Mouse (Mus musculus) embryonic fibroblast, embryonic 13.5 days (primary cell): ENCODE data around the gene Hpse. TPM values are rescaled to one million over a fixed set of nuclear protein-coding genes. Genes with fewer than 3 reads are reported as not detected.

Experiments
- H3K27ac ChIP-seq: 2 replicates; pipeline ENCODE4 v1.5.1; 2012; ENCODE audit warnings: low read length, control low read depth, inconsistent platforms; ENCODE audit not compliant: insufficient read depth
- H3K4me1 ChIP-seq: 2 replicates; pipeline ENCODE4 v1.6.1; 2011; ENCODE audit warnings: low read length; ENCODE audit not compliant: control insufficient read depth, insufficient read depth
- H3K4me3 ChIP-seq: 2 replicates; pipeline ENCODE4 v1.5.1; 2011; ENCODE audit warnings: mild to moderate bottlenecking, control low read depth, low read length; ENCODE audit not compliant: insufficient read depth
- CTCF ChIP-seq: IDR thresholded peaks from 2 replicates; pipeline ENCODE4 v1.5.1; 2011; ENCODE audit warnings: mild to moderate bottlenecking, control low read depth, low read length, moderate library complexity, borderline replicate concordance; ENCODE audit not compliant: insufficient read depth
- POLR2A ChIP-seq: IDR thresholded peaks from 2 replicates; pipeline ENCODE4 v1.6.1; 2011; ENCODE audit warnings: low read depth, mild to moderate bottlenecking, control low read depth, low read length, moderate library complexity
- polyA plus RNA-seq: library from polyadenylated mRNA; stranded (reverse); fragments of >200 nt; gene quantifications from 2 replicates; pipeline ENCODE4 v1.2.4, GENCODE M21; 2011; ENCODE audit warnings: low read depth; ENCODE audit not compliant: missing spikeins, insufficient read length

The Hpse gene
- polyA plus RNA-seq, 1 experiment, result 3.2 TPM

GRCm38 (mm10) chr5:100736919-100737318 lies 17.4 kb upstream of the Hpse start:
- Histone ChIP-seq H3K27ac (no peak overlapping the region), H3K4me3 (no peak overlapping the region), H3K4me1 (no peaks in the 10 kb centered on the region)
- TF ChIP-seq POLR2A (no peak), CTCF (no peak)

GRCm38 (mm10) chr5:100734535-100734934 lies 15.0 kb upstream of the Hpse start:
- no peak overlapping the region for H3K27ac ChIP-seq
- H3K4me3 ChIP-seq, result no peak overlapping the region
- no peaks in the 10 kb centered on the region for H3K4me1 ChIP-seq
- TF ChIP-seq POLR2A, result no peak
- TF ChIP-seq CTCF, result no peak

GRCm38 (mm10) chr5:100728757-100729156 lies 9.2 kb upstream of the Hpse start:
- Histone ChIP-seq H3K4me1 (no peaks in the 10 kb centered on the region), H3K4me3 (no peak overlapping the region), H3K27ac (no peak overlapping the region)
- TF ChIP-seq CTCF, result no peak
- TF ChIP-seq POLR2A, result no peak

- TF ChIP-seq CTCF, result no peak
- TF ChIP-seq POLR2A, result no peak
- no peaks in the 10 kb centered on the region for H3K4me1 ChIP-seq
- H3K4me3 ChIP-seq, result no peak overlapping the region
- no peak overlapping the region for H3K27ac ChIP-seq
These were observed 6.5 kb upstream of the Hpse start for GRCm38 (mm10) chr5:100726001-100726400.

GRCm38 (mm10) chr5:100716762-100717161 lies 2.8 kb downstream of the Hpse start:
- TF ChIP-seq POLR2A, result no peak
- no peak for TF ChIP-seq CTCF
- Histone ChIP-seq H3K4me1 (no peaks in the 10 kb centered on the region), H3K27ac (no peak overlapping the region), H3K4me3 (no peak overlapping the region)

- no peaks in the 10 kb centered on the region for H3K4me1 ChIP-seq
- H3K4me3 ChIP-seq, result no peak overlapping the region
- TF ChIP-seq CTCF (no peak), POLR2A (no peak)
- H3K27ac ChIP-seq, result no peak overlapping the region
These were observed 8.3 kb downstream of the Hpse start for GRCm38 (mm10) chr5:100711219-100711618.

GRCm38 (mm10) chr5:100710012-100710411 lies 9.5 kb downstream of the Hpse start:
- TF ChIP-seq CTCF (no peak), POLR2A (no peak)
- H3K4me3 ChIP-seq, result no peak overlapping the region
- H3K27ac ChIP-seq, result no peak overlapping the region
- H3K4me1 ChIP-seq, result no peaks in the 10 kb centered on the region

GRCm38 (mm10) chr5:100709035-100709434 lies 10.5 kb downstream of the Hpse start:
- Histone ChIP-seq H3K27ac (no peak overlapping the region), H3K4me1 (no peaks in the 10 kb centered on the region), H3K4me3 (no peak overlapping the region)
- TF ChIP-seq POLR2A (no peak), CTCF (no peak)

- TF ChIP-seq POLR2A, result no peak
- TF ChIP-seq CTCF, result no peak
- Histone ChIP-seq H3K4me3 (no peak overlapping the region), H3K4me1 (no peaks in the 10 kb centered on the region), H3K27ac (no peak overlapping the region)
These were observed 12.8 kb downstream of the Hpse start for GRCm38 (mm10) chr5:100706675-100707074.

GRCm38 (mm10) chr5:100704272-100704671 lies 15.2 kb downstream of the Hpse start:
- Histone ChIP-seq H3K4me3 (no peak overlapping the region), H3K4me1 (no peaks in the 10 kb centered on the region), H3K27ac (no peak overlapping the region)
- TF ChIP-seq CTCF, result no peak
- no peak for TF ChIP-seq POLR2A

GRCm38 (mm10) chr5:100702325-100702724 lies 17.2 kb downstream of the Hpse start:
- Histone ChIP-seq H3K27ac (no peak overlapping the region), H3K4me1 (no peaks in the 10 kb centered on the region), H3K4me3 (no peak overlapping the region)
- TF ChIP-seq POLR2A, result no peak
- TF ChIP-seq CTCF, result no peak
